Mouse (Mus musculus) small intestine, adult 2 months (tissue): Measurements from ENCODE around the gene Prol1. TPM values are rescaled to one million over a fixed set of nuclear protein-coding genes. Genes with fewer than 3 reads are reported as not detected.
"Not testable (repeated sequence)": the region's sequence is repeated elsewhere in the genome, so short reads cannot be mapped to it uniquely, and the experiment has no call there.

ENCODE experiments used
- H3K27ac ChIP-seq: fragments of 200-500 bp; 2 replicates; pipeline ENCODE4 v1.5.1; 2012; ENCODE audit warnings: low read depth, low read length, control low read depth, inconsistent platforms; ENCODE audit not compliant: insufficient read depth
- H3K27me3 ChIP-seq: fragments of 200-500 bp; 2 replicates; pipeline ENCODE4 v1.6.1; 2012; ENCODE audit warnings: mild to moderate bottlenecking, moderate library complexity, low read length, inconsistent platforms; ENCODE audit not compliant: control insufficient read depth, insufficient read depth
- H3K36me3 ChIP-seq: fragments of 200-500 bp; 2 replicates; pipeline ENCODE4 v1.6.1; 2012; ENCODE audit warnings: mild to moderate bottlenecking, low read length, control low read depth, inconsistent platforms; ENCODE audit not compliant: control insufficient read depth, insufficient read depth
- H3K4me1 ChIP-seq: fragments of 200-500 bp; 2 replicates; pipeline ENCODE4 v1.6.1; 2012; ENCODE audit warnings: low read length, inconsistent platforms, mixed read lengths; ENCODE audit not compliant: control insufficient read depth, insufficient read depth, insufficient read length
- H3K4me3 ChIP-seq: fragments of 200-500 bp; 2 replicates; pipeline ENCODE4 v1.5.1; 2012; ENCODE audit warnings: low read depth, mild to moderate bottlenecking, control low read depth, inconsistent platforms, low read length, moderate library complexity
- CTCF ChIP-seq: fragments of 200-500 bp; IDR thresholded peaks from 2 replicates; pipeline ENCODE4 v1.5.1; 2012; ENCODE audit warnings: low read depth, mild to moderate bottlenecking, control low read depth, inconsistent platforms, low read length, moderate library complexity, mixed read lengths; ENCODE audit not compliant: insufficient replicate concordance, insufficient read length; ENCODE audit errors: extremely low read depth
- POLR2A ChIP-seq: fragments of 200-500 bp; IDR thresholded peaks from 2 replicates; pipeline ENCODE4 v1.6.1; 2012; ENCODE audit warnings: low read depth, mild to moderate bottlenecking, control low read depth, inconsistent platforms, low read length, moderate library complexity
- WGBS: fragments of 180-500 bp; shearing (Covaris S2); methylation state at CpG from one replicate; pipeline ENCODE4 v1.1.7; 2018; 5-methylcytosine and 5-hydroxymethylcytosine counted together
- polyA plus RNA-seq: library from polyadenylated mRNA; depleted of rRNA; stranded (reverse); fragments of >200 nt; gene quantifications from 2 replicates; pipeline ENCODE4 v1.2.3, GENCODE M21; 2012; rRNA removed

Prol1 gene
- not detected in 2 replicates for polyA plus RNA-seq

DNA sequence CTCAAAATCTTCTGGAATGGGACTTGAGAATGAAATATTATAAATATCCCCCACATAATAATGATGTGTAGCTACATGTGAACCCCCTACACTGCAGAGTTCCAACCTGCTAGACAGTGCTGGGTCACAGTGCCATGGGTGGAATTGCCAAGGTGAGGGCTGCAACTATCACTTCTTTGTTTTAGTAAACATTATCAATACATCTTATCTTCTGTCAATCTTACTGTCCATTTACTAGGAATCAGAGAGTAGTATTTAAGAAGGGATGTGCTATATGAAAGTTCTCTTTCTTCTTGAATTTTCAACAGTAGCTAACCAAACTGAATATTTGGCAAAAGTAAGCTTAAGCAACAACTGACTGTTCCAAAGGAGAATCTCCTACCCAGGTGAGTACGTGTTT, at the start of gene Prol1:
TSS of gene Prol1 (plus strand) at position 301 of the 400 bp plus-strand sequence.
- 93% methylated on average over 1 of the region's 1 CpGs for WGBS
- Histone ChIP-seq H3K4me3 (no peak within 1 kb of the TSS), H3K27ac (no peak within 1 kb of the TSS), H3K27me3 (no peaks in the 10 kb centered on the region), H3K4me1 (no peaks in the 10 kb centered on the region), H3K36me3 (no peaks in the 10 kb centered on the region)
- TF ChIP-seq POLR2A (no peak), CTCF (no peak)

GRCm38 (mm10) chr5:88268619-88269018, 48.5 kb upstream of the Prol1 start, which contains the start of gene Gm7714:
Gene Gm7714 (plus strand): TSS chr5:88268919.
- H3K36me3 ChIP-seq = no peaks in the 10 kb centered on the region
- TF ChIP-seq POLR2A = no peak
- no peak for TF ChIP-seq CTCF
- 64% methylated on average over 1 of the region's 1 CpGs for WGBS
- no peaks in the 10 kb centered on the region for H3K27me3 ChIP-seq
- H3K4me3 ChIP-seq = no peak within 1 kb of the TSS
- H3K27ac ChIP-seq = no peak within 1 kb of the TSS
- no peaks in the 10 kb centered on the region for H3K4me1 ChIP-seq

DNA sequence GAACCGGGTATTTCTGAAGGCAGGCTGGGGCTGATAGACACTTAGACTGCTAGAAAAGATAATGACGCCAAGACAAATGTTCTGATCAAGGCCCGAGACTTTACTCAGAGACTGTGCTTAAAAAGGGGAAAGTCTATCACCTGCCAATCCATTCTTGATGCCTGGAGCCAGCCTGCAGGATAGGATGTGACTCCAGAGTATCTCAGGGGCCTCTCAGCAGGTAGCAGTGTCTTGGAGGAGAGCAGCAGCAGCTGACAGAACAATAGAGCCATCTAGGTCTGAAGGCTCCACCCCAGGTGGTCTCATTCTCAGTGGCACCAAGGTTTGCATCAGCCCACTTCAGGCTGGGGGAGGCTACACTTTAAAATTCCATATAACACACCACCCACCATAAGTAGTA, 5.8 kb upstream of the Prol1 start:
- H3K4me1 ChIP-seq, H3K27me3 ChIP-seq, H3K4me3 ChIP-seq, H3K36me3 ChIP-seq, H3K27ac ChIP-seq: not testable (repeated sequence)
- 66% methylated on average over 3 of the region's 3 CpGs for WGBS

- H3K27me3 ChIP-seq, H3K36me3 ChIP-seq, H3K4me3 ChIP-seq, H3K4me1 ChIP-seq, H3K27ac ChIP-seq: not testable (repeated sequence)
- WGBS = 47% methylated on average over 2 of the region's 2 CpGs
Measured at GRCm38 (mm10) chr5:88348533-88348932, 31.4 kb downstream of the Prol1 start.

DNA sequence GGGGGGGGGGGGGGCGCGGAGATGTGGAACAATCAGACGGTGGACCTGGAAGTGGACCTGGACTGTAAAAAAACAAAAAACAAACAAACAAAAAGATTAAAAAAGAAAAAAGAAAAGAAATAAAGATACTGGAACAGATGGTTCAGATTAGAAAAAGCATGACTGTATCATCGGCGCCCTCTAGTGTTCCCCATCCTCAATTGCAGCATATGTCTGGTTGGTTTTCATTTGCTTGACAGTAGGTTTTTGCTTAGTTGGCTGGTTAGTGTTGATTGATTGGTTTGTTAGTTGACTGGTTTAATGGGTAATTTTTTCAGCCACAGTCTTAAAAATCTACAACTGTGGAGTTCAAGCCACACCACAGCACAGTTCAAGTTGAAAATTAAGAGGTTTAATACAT, 47.7 kb downstream of the Prol1 start:
- H3K27me3 ChIP-seq = no peaks in the 10 kb centered on the region
- H3K4me1 ChIP-seq = no peaks in the 10 kb centered on the region
- H3K36me3 ChIP-seq = no peaks in the 10 kb centered on the region
- no peak overlapping the region for H3K27ac ChIP-seq
- no peak overlapping the region for H3K4me3 ChIP-seq
- WGBS = 4% methylated on average over 5 of the region's 5 CpGs
- TF ChIP-seq CTCF (no peak), POLR2A (no peak)

GRCm38 (mm10) chr5:88366886-88367285, 49.8 kb downstream of the Prol1 start:
- H3K4me1 ChIP-seq = no peaks in the 10 kb centered on the region
- no peaks in the 10 kb centered on the region for H3K27me3 ChIP-seq
- no peak overlapping the region for H3K27ac ChIP-seq
- WGBS = 16% methylated on average over 1 of the region's 1 CpGs
- no peaks in the 10 kb centered on the region for H3K36me3 ChIP-seq
- TF ChIP-seq POLR2A (no peak), CTCF (no peak)
- no peak overlapping the region for H3K4me3 ChIP-seq

DNA sequence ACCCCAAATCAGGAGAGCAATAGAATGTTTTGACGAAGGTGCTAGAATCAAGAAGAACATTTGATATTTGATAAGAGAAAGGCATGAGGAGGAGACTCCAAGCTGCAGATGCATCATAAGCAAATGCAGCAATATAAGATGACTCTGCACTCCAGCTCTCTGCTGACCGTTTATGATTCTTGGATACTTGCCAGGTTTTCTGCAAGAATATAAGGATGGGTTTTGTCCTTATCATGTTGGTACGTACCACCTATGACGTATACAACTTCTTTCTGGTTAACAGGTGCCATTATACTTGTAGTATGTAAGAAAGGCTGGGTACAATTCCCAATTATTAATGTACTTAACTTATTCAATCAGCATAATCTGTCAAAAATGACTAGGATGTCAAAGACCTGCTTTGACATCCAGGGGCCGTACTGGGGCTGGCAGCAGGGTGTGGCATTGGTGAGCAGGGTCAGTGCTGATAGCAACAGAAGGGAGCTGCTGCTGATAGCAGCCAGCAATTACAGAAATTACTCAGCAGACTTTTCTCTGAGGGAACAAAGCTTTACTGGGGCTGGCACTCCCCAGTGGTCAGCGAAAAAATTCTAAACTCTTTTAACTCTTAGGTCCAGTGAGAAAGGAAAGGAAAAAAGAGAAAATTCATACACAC, 53.6 kb downstream of the Prol1 start:
- TF ChIP-seq CTCF (no peak), POLR2A (no peak)
- H3K4me3 ChIP-seq = no peak overlapping the region
- no peaks in the 10 kb centered on the region for H3K4me1 ChIP-seq
- no peaks in the 10 kb centered on the region for H3K27me3 ChIP-seq
- 22% methylated on average over 6 of the region's 6 CpGs for whole genome bisulfite sequencing
- no peak overlapping the region for H3K27ac ChIP-seq
- H3K36me3 ChIP-seq = no peaks in the 10 kb centered on the region

DNA sequence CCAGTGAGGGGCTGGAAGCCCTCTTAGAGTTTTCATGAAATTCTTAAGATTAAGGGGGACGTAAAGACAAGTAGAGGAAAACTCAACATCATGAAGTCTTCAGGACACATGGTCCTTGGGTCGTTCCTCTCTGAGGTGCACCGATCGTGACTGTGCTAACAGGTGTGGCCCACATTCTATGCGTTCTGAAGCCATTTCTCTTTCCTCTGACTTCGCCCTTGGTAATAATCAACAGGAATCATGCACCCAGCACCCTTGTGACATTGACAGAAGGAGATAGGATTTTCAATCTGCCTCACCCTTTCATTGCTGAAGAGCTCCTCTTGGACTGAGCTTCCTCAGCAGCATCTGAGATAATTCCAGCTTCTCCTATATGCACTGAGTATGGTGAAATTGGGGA, 55.5 kb downstream of the Prol1 start:
- TF ChIP-seq POLR2A = no peak
- no peak for TF ChIP-seq CTCF
- Histone ChIP-seq H3K4me3 (no peak overlapping the region), H3K36me3 (no peaks in the 10 kb centered on the region), H3K27me3 (no peaks in the 10 kb centered on the region), H3K27ac (no peak overlapping the region), H3K4me1 (no peaks in the 10 kb centered on the region)
- WGBS = 56% methylated on average over 6 of the region's 6 CpGs
